Mouse (Mus musculus) ovary, postnatal 36 days (tissue): ENCODE results near the gene Olfr173.

Experiments
- DNase-seq: peaks from one replicate; pipeline ENCODE4 v3.0.0; 2022; ENCODE audit warnings: low spot score, mixed read lengths

Olfr173 gene

GRCm38 (mm10) chr16:58800168-58800567 lies at the start of gene Olfr173:
Olfr173 (minus strand) TSS chr16:58800268.
- no peak for DNase-seq

- no peak for DNase-seq
Measured at GRCm38 (mm10) chr16:58826732-58827319, 26.8 kb upstream of the Olfr173 start, which contains the start of gene Olfr175-ps1. Olfr175-ps1 (minus strand) TSS chr16:58826782.

GRCm38 (mm10) chr16:58763076-58763475 lies 37.0 kb downstream of the Olfr173 start, which contains the start of gene Olfr172:
Olfr172 (minus strand) TSS chr16:58763176.
- no peak for DNase-seq

- DNase-seq: no peak
Measured at GRCm38 (mm10) chr16:58756191-58756590, 43.9 kb downstream of the Olfr173 start.

- DNase-seq: no peak
Measured at GRCm38 (mm10) chr16:58751314-58751713, 48.8 kb downstream of the Olfr173 start.

- DNase-seq: no peak
Measured at GRCm38 (mm10) chr16:58746715-58747114, 53.4 kb downstream of the Olfr173 start.
